Mouse (Mus musculus): ENCODE results near the gene Nckap1.

DNA sequence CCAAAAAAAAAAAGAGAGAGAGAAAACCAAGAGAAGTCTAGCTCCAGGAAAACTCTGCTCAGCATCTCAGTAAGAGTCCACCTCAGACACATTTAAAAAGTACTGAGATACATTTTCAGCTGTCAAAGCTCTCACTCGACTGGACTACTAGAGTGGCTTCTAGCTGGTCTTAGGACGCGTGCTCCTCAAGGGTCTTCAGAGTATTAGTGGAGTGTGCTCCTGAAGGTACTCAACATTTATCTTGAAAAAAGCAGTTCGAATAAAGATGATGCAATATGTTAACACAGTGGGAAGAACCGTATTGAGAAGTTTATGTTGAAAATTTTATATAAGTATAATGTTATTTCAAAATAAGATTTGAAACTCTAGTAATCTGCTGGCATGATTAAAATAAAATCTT is 20.4 kb downstream of the Nckap1 start:
- TF ChIP-seq CTCF (IDR thresholded peaks at IDR 0.05; ENCODE audit: low read depth) = no peak
- TF ChIP-seq EP300 (IDR thresholded peaks at IDR 0.05; ENCODE audit: low read depth) = no peak
